Mouse (Mus musculus) spleen, postnatal 36 days (tissue): Measurements from ENCODE around the gene Phkg1.
"Not testable (repeated sequence)": the region's sequence is repeated elsewhere in the genome, so short reads cannot be mapped to it uniquely, and the experiment has no call there.

Experiments
- DNase-seq, 2 experiments: peaks; one replicate each; pipeline ENCODE4 v3.0.0; 2022; ENCODE audit warnings: low spot score in 2 of 2, mixed read lengths in 1 of 2

The Phkg1 gene

GRCm38 (mm10) chr5:129898449-129898848 lies at the start of gene Phkg1:
Gene Phkg1 (minus strand): TSS chr5:129898549.
- DNase-seq = no peak

- DNase-seq = no peak
Measured at GRCm38 (mm10) chr5:129947528-129948033, 49.2 kb upstream of the Phkg1 start.

GRCm38 (mm10) chr5:129943402-129943801 lies 45.1 kb upstream of the Phkg1 start:
- no peak for DNase-seq

- DNase-seq = peak; percentile 13 to 40
Measured at GRCm38 (mm10) chr5:129942073-129942939, 44.0 kb upstream of the Phkg1 start.

DNA sequence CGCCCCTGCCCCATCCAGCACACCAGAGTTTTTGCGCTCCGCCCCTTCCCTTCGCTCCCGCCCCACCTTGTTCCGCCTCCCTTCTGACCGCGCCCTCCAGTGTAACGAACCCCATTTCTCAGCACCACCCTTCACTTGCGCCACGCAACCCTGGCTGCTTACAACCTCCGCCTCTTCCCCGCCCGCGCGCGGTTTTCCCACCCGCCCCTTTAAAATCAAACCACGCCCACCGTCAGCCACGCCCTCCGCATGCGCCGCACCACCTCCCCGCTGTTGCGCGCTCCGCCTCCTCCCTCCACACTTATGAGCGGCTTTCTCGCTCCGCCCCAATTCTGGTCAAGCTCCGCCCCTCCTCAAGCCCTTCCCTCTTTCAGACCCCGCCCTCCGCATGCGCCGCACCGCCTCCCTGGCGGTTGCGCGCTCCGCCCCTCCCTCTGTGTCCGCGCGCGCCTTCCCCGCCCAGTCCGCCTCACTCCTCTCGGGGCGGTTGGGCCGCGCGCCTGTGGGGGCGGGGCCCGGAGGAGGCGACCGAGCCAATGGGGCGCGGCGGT lies 43.2 kb upstream of the Phkg1 start, which contains the start of gene Vkorc1l1:
Gene Vkorc1l1, plus strand, starts transcription at position 476 of the 551 bp plus-strand sequence.
- DNase-seq = peak; percentile 97 to 98

- no peak for DNase-seq
Measured at GRCm38 (mm10) chr5:129940736-129941494, 42.6 kb upstream of the Phkg1 start.

DNA sequence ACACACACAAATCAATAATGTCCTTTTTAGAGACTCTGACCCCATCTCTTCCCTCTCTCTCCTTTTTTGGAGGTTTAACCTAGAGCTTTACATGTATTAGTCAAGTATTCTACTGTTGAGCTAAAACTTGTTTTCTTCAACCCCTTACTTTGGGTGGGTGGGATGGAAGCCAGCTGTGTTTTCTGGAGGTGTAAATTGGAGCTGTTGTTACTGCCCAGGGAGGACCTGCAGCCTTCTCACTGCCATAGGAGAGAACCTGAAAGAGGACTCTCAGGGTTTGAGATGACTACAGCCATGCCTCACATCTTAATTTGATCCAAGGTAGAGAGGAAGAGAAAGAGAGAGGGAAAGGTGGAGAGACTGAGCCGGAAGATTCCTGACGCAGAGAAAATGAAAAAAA lies 41.9 kb upstream of the Phkg1 start:
- DNase-seq = no peak

- DNase-seq = no peak
Measured at GRCm38 (mm10) chr5:129936941-129937340, 38.6 kb upstream of the Phkg1 start.

- DNase-seq = no peak
Measured at GRCm38 (mm10) chr5:129929924-129930855, 31.8 kb upstream of the Phkg1 start.

DNA sequence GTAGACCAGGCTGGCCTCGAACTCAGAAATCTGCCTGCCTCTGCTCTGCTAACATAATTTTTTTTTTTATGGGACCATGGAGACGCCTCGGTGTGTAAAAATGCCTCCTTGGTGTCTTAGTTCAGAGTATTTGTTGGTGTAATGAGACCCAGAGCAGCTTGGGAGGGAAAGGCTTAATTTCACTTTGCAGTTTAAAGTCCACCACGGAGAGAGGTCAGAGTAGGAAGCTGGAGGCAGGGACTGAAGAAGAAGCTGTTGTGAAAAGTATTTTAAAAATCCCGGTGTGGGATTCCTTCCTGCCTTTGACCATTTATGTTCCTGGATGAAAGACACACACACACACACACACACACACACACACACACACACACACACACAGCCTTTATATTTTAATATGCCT lies 27.6 kb upstream of the Phkg1 start:
- DNase-seq = no peak

DNA sequence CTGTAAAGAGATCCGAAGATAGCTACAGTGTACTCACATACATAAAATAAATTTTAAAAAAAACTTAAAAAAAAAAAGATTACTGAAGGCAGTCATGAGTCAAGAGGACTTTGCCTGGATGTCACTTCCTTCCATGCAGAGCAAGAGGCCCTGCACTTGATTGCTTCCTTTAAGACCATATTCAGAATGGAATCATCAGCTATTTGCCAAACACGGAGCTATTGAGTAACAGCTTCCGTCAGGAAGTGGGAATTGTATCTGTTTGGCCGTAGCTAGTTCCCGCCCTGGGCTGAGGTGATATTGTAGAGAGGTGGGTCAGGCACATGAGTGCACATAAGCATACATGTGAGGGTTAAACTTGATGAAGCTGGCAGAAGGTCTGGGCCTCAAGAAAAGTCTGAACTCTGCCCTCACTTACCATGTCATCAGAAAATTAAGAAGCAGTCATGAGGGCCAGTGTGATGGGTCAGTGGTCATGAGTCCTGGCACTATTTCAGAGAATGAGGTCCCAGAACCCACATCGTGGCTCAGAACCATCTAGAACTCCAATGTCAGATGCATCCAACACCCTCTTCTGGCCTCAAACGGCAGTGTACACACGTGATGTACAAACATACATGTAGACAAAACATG lies 26.6 kb upstream of the Phkg1 start:
- DNase-seq = no peak

GRCm38 (mm10) chr5:129921972-129922371 lies 23.6 kb upstream of the Phkg1 start:
- no peak for DNase-seq

DNA sequence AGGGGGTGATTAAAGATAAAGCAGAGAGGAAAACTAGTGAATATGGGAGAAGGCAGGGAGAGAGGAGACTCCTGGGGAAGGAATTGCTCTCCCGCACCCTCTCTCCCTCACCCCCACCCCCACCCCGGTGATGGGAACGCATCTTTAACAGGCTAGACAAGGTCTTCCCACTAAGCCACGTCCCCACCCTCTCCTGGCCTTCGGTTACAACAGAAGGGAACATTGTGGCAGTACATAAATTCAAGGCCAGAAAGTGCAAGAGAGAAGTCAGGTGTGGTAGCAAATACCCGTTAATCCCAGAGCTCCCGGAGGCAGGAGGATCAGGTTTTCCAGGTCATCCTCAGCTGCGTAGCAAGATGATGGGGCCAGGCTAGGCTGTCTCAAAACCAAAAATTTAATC lies 21.0 kb upstream of the Phkg1 start:
- DNase-seq = no peak

- no peak for DNase-seq
Measured at GRCm38 (mm10) chr5:129918752-129919151, 20.4 kb upstream of the Phkg1 start.

DNA sequence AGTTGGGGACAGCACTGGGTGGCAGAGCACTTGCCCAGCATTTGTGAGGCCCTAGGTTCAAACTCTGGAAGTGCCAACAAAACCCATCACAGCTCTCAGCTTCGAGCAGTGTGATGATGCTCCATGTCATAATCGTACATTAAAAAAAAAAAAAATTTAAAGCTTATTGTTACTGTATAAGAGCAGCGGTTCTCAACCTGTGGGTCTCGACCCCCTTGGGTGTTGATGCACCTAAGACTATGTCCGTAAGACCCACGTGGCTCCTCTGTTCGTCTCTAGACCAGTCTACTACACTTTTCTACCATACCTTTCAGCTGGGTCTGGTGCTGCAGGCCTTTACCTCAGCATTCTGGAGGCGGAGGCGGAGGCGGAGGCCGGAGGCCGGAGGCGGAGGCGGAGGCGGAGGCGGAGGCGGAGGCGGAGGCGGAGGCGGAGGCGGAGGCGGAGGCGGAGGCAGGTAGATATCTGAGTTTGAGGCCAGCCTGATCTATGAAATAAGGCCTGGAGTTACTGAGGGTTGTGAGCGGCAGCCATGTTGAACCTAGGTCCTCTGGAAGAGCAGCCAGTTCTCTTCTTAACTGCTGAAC lies 19.8 kb upstream of the Phkg1 start:
- DNase-seq = no peak

DNA sequence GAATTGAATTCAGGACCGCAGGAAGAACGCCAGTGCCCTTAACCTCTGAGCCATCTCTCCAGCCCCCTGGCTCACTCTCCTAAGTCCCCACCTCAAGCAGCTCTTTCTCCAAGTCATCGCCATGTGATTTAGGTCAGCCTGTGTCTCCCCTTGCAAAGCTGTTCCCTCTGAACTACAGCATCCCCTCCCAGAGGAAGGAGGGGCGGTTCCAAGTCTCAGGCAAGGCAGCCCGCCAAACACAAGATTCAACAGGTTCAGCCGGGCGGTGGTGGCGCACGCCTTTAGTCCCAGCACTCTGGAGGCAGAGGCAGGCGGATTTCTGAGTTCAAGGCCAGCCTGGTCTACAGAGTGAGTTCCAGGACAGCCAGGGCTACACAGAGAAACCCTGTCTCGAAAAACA lies 17.1 kb upstream of the Phkg1 start:
- DNase-seq = not testable (repeated sequence)

DNA sequence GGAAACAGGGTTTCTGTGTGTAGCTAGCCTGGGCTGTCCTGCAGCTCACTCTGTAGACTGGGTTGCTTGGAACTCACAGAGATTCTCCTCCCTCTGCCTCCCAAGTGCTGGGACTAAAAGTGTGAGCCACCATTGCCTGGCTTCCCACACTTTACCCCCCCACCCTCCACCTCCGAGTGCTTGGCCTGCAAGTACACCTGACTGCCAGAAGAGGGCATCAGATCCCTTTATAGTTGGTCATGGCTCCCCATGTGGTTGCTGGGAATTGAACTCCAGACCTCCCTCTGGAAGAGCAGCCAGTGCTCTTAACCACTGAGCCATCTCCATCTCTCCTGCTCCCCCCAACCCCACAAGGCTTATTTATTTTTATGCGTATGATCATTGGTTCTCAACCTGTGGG lies 15.7 kb upstream of the Phkg1 start:
- DNase-seq = peak; percentile 12 to 32

DNA sequence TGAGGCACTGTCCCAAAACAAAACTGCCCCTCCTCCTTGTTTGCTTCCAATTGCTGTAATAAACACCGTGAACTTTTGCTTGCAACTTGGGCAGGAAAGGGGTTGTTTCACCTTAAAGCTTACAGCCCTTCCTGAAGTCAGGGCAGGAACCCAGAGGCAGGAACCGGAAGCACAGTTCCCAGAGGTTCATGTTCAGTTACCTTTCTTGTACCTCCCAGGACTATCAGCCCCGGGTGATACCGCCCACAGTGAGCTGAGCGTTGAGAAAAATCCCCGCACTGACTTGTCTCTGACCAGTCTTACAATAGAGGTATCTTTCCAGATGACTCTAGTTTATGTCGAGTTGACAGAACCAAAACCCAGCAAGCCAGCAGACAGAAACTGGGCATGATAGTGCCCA lies 11.2 kb upstream of the Phkg1 start:
- no peak for DNase-seq

DNA sequence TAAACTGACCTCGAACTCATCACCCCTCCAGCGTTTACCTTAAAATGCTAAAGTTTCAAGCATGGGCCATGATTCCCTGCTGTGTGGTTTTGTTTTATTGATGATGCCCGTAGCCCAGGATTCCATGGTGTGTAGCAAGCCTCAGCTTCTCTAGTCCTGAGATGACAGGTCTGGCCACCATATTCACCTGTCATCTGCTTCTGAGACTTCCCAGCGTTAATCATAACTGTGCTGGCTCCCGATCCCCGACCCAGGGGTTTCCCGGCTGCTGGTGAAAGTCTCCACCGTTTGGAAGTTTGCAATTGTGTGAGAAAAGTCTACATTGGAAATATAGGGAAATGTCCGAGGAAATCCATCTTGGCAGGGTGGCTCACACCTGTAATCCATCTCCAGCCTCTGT lies 10.8 kb upstream of the Phkg1 start:
- no peak for DNase-seq

- peak; percentile 81 to 86 for DNase-seq
Measured at GRCm38 (mm10) chr5:129908242-129908965, 10.1 kb upstream of the Phkg1 start, which contains the start of gene Nupr1l. Gene Nupr1l (plus strand): TSS chr5:129908540.
